Mouse (Mus musculus): Measurements from ENCODE around the gene Pld5. TPM values are rescaled to one million over a fixed set of nuclear protein-coding genes. Genes with fewer than 3 reads are reported as not detected.

The Pld5 gene
- polyA plus RNA-seq, 1 experiment from 2014 or later = 0.13 TPM

DNA sequence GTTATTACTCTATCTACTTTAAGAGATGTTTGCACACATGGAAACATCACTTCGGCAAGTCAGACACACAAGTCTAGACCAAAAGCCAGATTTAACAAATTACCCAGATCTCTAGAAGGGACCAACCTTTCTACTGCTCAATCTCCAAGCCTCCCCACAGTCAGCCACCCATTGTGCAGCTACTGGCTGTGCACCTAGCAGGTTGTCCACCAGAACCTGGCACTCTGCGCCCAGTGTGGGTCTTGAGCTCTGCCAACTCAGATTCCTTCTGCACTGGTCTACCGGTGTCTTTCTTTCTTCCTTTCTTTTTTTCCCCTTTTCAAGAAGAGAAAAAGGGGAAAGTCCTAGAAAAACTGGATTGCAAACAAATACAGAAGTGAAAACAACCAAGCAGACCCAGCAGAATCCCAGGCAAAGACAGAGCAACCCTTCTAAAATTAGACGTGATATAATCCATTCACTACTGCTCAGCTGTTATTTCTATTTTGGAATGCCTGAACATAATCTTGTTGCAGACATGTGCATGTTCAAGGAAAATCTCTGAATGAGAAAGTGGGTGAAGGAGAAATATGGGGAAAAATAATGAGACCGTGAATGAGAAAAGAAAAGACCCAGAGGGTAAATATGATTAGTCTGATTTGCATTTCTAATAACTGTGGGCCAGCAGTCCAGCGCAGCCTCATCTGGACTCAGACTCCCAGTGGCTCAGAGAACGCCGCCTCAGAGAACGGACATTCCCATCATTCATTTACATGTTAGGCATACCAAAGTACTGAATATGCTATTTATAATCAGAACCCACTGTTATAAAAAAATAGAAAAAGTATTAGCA, 27.0 kb downstream of the Pld5 start:
- H3K4me1 ChIP-seq (replicated peaks; ENCODE audit: control insufficient read depth, insufficient read depth) = no peaks in the 10 kb centered on the region
- H3K27ac ChIP-seq (replicated peaks) = no peak overlapping the region
- TF ChIP-seq CTCF (IDR thresholded peaks at IDR 0.05; ENCODE audit: low read depth) (no peak), EP300 (optimal IDR thresholded peaks at IDR 0.05) (no peak)
- no peak for ATAC-seq (ENCODE audit: low FRiP score, low TSS enrichment)
- H3K9ac ChIP-seq (ENCODE audit: low read length) = no peak overlapping the region
- H3K9me3 ChIP-seq (ENCODE audit: control insufficient read depth, low read length) = no peaks in the 10 kb centered on the region
- no peak overlapping the region for H3K4me3 ChIP-seq (ENCODE audit: low read depth, low read length)
- no peaks in the 10 kb centered on the region for H3K36me3 ChIP-seq (ENCODE audit: control insufficient read depth, insufficient read depth, low read length)
- 72% methylated on average over 9 of the region's 9 CpGs for WGBS
- no peaks in the 10 kb centered on the region for H3K27me3 ChIP-seq (ENCODE audit: control insufficient read depth, insufficient read depth, low read length)
- H3K4me2 ChIP-seq (replicated peaks; ENCODE audit: low read depth) = no peak overlapping the region
- no peak for DNase-seq (ENCODE audit: low spot score)

DNA sequence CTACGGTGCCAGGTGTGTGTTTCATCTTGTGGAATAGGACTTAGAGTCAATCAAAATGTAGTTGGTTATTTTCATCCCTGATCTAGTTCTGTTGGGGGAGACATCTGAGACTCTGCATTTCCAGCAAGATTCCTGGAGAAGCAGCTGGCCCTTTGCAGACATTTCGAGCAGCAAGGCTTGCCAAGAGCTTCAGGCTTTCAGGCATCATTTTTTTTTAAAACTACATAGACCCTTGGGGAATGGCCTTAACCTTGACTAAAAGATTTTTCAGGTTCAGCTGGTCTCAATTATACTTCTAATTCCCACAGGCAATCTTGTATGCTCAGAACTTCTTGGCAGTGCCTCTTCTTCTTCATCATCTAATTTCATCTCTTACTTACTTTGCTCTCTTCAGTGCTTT, 35.9 kb downstream of the Pld5 start:
- ATAC-seq (ENCODE audit: low FRiP score, low TSS enrichment) = no peak

DNA sequence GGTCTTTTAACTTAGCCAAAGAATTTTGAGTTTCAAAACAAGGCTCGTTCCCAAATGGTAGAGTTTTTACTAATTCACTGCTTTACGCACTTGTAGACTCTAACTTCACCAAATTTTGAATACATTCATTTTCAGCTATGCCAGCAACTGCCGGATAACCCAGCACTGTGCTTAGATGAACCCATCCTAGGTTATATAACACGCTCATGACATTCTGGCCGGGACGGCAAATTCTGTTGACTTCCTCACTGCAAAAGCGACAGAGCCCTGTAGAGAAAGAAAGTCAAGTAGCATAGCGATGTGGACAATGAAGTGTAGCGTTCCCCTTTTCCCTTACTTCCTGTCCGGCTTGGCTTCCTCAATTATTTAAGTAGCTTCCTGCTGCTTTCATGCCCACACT, 51.3 kb downstream of the Pld5 start:
- ATAC-seq (ENCODE audit: low FRiP score, low TSS enrichment) (no peak), DNase-seq (ENCODE audit: low spot score) (no peak)
- Histone ChIP-seq H3K4me3 (ENCODE audit: low read depth, low read length) (no peak overlapping the region), H3K27me3 (ENCODE audit: control insufficient read depth, insufficient read depth, low read length) (no peaks in the 10 kb centered on the region), H3K4me1 (replicated peaks; ENCODE audit: control insufficient read depth, insufficient read depth) (no peaks in the 10 kb centered on the region), H3K9ac (ENCODE audit: low read length) (no peak overlapping the region), H3K27ac (replicated peaks) (no peak overlapping the region), H3K36me3 (ENCODE audit: control insufficient read depth, insufficient read depth, low read length) (no peaks in the 10 kb centered on the region), H3K4me2 (replicated peaks; ENCODE audit: low read depth) (no peak overlapping the region), H3K9me3 (ENCODE audit: control insufficient read depth, low read length) (no peaks in the 10 kb centered on the region)
- 81% methylated on average over 10 of the region's 10 CpGs for WGBS
- TF ChIP-seq EP300 (optimal IDR thresholded peaks at IDR 0.05) = no peak
- TF ChIP-seq CTCF (IDR thresholded peaks at IDR 0.05; ENCODE audit: low read depth) = no peak

More for the DNA sequence above, 35.9 kb downstream of the Pld5 start:
- no peak overlapping the region for H3K27ac ChIP-seq (replicated peaks)
- 70% methylated on average over 2 of the region's 2 CpGs for WGBS
- no peaks in the 10 kb centered on the region for H3K9me3 ChIP-seq (ENCODE audit: control insufficient read depth, low read length)
- H3K4me1 ChIP-seq (replicated peaks; ENCODE audit: control insufficient read depth, insufficient read depth) = no peaks in the 10 kb centered on the region
- H3K9ac ChIP-seq (ENCODE audit: low read length) = no peak overlapping the region
- no peaks in the 10 kb centered on the region for H3K27me3 ChIP-seq (ENCODE audit: control insufficient read depth, insufficient read depth, low read length)
- no peak for DNase-seq (ENCODE audit: low spot score)
- no peaks in the 10 kb centered on the region for H3K36me3 ChIP-seq (ENCODE audit: control insufficient read depth, insufficient read depth, low read length)
- TF ChIP-seq CTCF (IDR thresholded peaks at IDR 0.05; ENCODE audit: low read depth) (no peak), EP300 (optimal IDR thresholded peaks at IDR 0.05) (no peak)
- H3K4me2 ChIP-seq (replicated peaks; ENCODE audit: low read depth) = no peak overlapping the region
- H3K4me3 ChIP-seq (ENCODE audit: low read depth, low read length) = no peak overlapping the region

DNA sequence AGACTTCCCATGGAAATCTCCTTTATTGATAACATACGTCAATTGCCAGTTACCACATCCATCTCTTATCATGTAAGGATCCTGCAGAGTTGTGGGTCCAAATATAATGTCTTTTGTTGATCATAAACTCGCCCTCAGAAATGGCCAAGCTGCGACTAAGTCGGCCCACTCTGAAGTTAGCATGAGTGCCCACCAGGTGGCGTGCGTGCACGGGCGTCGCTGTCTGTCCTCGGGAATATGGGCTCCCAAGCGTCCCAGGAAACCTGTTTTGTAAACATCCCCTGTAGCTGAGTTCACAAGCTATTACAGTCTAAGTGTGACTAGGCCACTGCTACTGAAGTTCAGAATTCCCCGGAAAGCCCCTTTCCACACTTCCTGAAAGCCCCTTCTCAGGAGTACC, 51.9 kb downstream of the Pld5 start:
- Histone ChIP-seq H3K9ac (ENCODE audit: low read length) (no peak overlapping the region), H3K4me2 (replicated peaks; ENCODE audit: low read depth) (0 out of 2 replicates have a peak overlapping the region, but pooled peaks have one; percentile 3), H3K9me3 (ENCODE audit: control insufficient read depth, low read length) (no peaks in the 10 kb centered on the region), H3K27ac (replicated peaks) (no peak overlapping the region), H3K4me3 (ENCODE audit: low read depth, low read length) (no peak overlapping the region), H3K4me1 (replicated peaks; ENCODE audit: control insufficient read depth, insufficient read depth) (no peaks in the 10 kb centered on the region), H3K36me3 (ENCODE audit: control insufficient read depth, insufficient read depth, low read length) (no peaks in the 10 kb centered on the region), H3K27me3 (ENCODE audit: control insufficient read depth, insufficient read depth, low read length) (no peaks in the 10 kb centered on the region)
- 5% methylated on average over 12 of the region's 12 CpGs for WGBS
- ATAC-seq (ENCODE audit: low FRiP score, low TSS enrichment) (no peak), DNase-seq (ENCODE audit: low spot score) (peak; percentile 61)
- TF ChIP-seq EP300 (optimal IDR thresholded peaks at IDR 0.05) (no peak), CTCF (IDR thresholded peaks at IDR 0.05; ENCODE audit: low read depth) (peak; percentile 92)

DNA sequence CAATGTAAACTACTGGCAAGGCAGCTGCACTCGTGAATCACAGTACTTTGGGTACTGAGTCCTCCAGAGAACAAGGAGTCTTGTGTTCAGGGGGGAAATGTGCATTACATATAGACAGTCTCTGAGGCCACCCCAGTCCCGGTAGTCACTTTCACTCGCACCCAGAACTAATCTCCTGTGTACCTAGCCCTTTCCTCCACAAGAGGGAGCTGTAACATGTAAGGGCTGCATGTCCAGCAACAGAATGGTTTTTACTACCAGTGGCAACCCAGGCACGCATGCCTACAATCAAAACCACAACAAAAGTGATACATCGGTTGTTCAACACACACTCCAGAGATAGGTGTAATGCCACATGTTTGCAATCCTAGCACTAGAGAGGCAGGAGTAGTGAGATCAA, 56.9 kb downstream of the Pld5 start:
- no peaks in the 10 kb centered on the region for H3K4me1 ChIP-seq (replicated peaks; ENCODE audit: control insufficient read depth, insufficient read depth)
- TF ChIP-seq CTCF (IDR thresholded peaks at IDR 0.05; ENCODE audit: low read depth) = peak; percentile 23; the same call in 1 of the 2 replicates
- TF ChIP-seq EP300 (optimal IDR thresholded peaks at IDR 0.05) = no peak

DNA sequence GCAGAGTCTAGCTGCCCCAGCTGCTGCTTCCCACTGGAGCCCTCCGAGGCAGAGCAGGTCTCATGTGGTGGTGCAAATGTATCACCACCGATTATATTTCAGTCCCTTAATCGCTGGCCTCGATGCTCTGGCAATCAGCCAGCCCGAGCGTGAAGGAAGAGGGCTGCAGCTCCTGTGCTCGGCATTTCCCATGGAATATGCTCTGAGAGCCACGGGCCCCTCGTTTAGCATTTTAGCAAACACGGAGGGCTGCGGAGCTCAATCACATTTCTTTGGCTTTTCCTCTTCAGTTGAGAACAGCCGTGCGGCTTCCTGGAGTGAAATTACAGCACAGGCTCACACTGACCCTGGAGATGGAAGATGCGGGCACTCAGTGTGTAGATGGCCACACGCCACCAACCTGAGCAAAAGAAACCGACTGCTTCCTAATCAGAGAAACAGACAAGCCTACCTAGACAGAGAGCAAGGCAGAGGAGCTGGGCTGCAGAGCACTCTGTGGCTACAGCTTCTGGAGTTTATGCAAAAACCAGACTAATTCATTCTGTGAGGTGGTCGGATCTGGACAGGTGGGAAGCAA, 61.4 kb downstream of the Pld5 start:
- Histone ChIP-seq H3K9ac (ENCODE audit: low read length) (peak overlapping the region; percentile 8; the same call in 1 of the 2 replicates), H3K36me3 (ENCODE audit: control insufficient read depth, insufficient read depth, low read length) (no peaks in the 10 kb centered on the region), H3K27me3 (ENCODE audit: control insufficient read depth, insufficient read depth, low read length) (no peaks in the 10 kb centered on the region), H3K9me3 (ENCODE audit: control insufficient read depth, low read length) (no peaks in the 10 kb centered on the region), H3K4me1 (replicated peaks; ENCODE audit: control insufficient read depth, insufficient read depth) (no peaks in the 10 kb centered on the region), H3K4me2 (replicated peaks; ENCODE audit: low read depth) (peak overlapping the region; percentile 35), H3K27ac (replicated peaks) (no peak overlapping the region), H3K4me3 (ENCODE audit: low read depth, low read length) (peak overlapping the region; percentile 19)
- DNase-seq (ENCODE audit: low spot score) (no peak), ATAC-seq (ENCODE audit: low FRiP score, low TSS enrichment) (no peak)
- 22% methylated on average over 17 of the region's 17 CpGs for WGBS
- TF ChIP-seq CTCF (IDR thresholded peaks at IDR 0.05; ENCODE audit: low read depth) = no peak
- no peak for TF ChIP-seq EP300 (optimal IDR thresholded peaks at IDR 0.05)

More for the DNA sequence above, 56.9 kb downstream of the Pld5 start:
- H3K27me3 ChIP-seq (ENCODE audit: control insufficient read depth, insufficient read depth, low read length) = no peaks in the 10 kb centered on the region
- ATAC-seq (ENCODE audit: low FRiP score, low TSS enrichment) = no peak
- no peak overlapping the region for H3K27ac ChIP-seq (replicated peaks)
- H3K4me2 ChIP-seq (replicated peaks; ENCODE audit: low read depth) = no peak overlapping the region
- DNase-seq (ENCODE audit: low spot score) = no peak
- no peaks in the 10 kb centered on the region for H3K9me3 ChIP-seq (ENCODE audit: control insufficient read depth, low read length)
- H3K9ac ChIP-seq (ENCODE audit: low read length) = no peak overlapping the region
- WGBS = 83% methylated on average over 5 of the region's 5 CpGs
- no peaks in the 10 kb centered on the region for H3K36me3 ChIP-seq (ENCODE audit: control insufficient read depth, insufficient read depth, low read length)
- H3K4me3 ChIP-seq (ENCODE audit: low read depth, low read length) = no peak overlapping the region

Measured in stomach, postnatal 0 days (tissue).